Mouse (Mus musculus): ENCODE measurements at regions not wholly inside any gene's neighbourhood (a gene's known extent, or its start where the extent isn't known, plus 50 kb on each side); places are given as distances from the start of the nearest gene placed in this dataset.

DNA sequence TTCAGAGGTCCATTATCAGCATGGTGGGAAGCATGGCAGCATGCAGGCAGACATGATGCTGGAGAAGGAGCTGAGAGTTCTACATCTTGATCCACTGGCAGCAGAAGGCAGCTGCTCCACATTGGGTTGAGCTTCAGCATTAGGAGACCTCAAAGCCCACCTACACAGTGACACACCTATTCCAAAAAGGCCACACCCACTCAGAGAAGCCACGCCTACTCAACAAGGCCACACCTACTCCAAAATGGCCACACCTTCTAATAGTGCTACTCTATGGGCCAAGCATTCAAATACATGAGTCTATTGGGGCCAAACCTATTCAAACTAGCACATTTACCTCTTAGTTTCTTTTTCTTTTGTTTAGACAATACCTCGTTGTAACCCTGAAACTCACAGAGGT lies 50.4 kb upstream of the Sox13 start:
- TF ChIP-seq POLR2A (IDR thresholded peaks at IDR 0.05; ENCODE audit: extremely low read depth, insufficient read depth, low read length) (no peak), CTCF (IDR thresholded peaks at IDR 0.05; ENCODE audit: low read depth, low read length) (no peak)
